Mouse (Mus musculus) urinary bladder, postnatal 25 days (tissue): ENCODE results near the gene Fry.

ENCODE experiments used
- DNase-seq: peaks from one replicate; pipeline ENCODE4 v3.0.0; 2022; ENCODE audit warnings: low spot score

The Fry gene

GRCm38 (mm10) chr5:150223546-150224239, 105.2 kb downstream of the Fry start:
- DNase-seq, result no peak

GRCm38 (mm10) chr5:150229086-150229485, 110.6 kb downstream of the Fry start:
- no peak for DNase-seq

- no peak for DNase-seq
Observed at GRCm38 (mm10) chr5:150229776-150230175, 111.3 kb downstream of the Fry start.

GRCm38 (mm10) chr5:150232159-150233150, 114.0 kb downstream of the Fry start:
- DNase-seq, result no peak

GRCm38 (mm10) chr5:150233154-150233886, 114.9 kb downstream of the Fry start:
- DNase-seq, result peak; percentile 56

- DNase-seq, result no peak
Observed at GRCm38 (mm10) chr5:150235931-150236330, 117.5 kb downstream of the Fry start.

GRCm38 (mm10) chr5:150236597-150236996, 118.2 kb downstream of the Fry start:
- DNase-seq, result no peak

GRCm38 (mm10) chr5:150241638-150242037, 123.2 kb downstream of the Fry start:
- DNase-seq, result no peak

- no peak for DNase-seq
Observed at GRCm38 (mm10) chr5:150246737-150247136, 128.3 kb downstream of the Fry start.

GRCm38 (mm10) chr5:150257764-150258163, 139.3 kb downstream of the Fry start:
- no peak for DNase-seq

GRCm38 (mm10) chr5:150259191-150260053, 141.0 kb downstream of the Fry start:
- DNase-seq, result peak; percentile 25

- no peak for DNase-seq
Observed at GRCm38 (mm10) chr5:150260054-150260386, 141.6 kb downstream of the Fry start.

- DNase-seq, result no peak
Observed at GRCm38 (mm10) chr5:150261361-150261760, 142.9 kb downstream of the Fry start.

- peak; percentile 33 for DNase-seq
Observed at GRCm38 (mm10) chr5:150262046-150262716, 143.7 kb downstream of the Fry start.

GRCm38 (mm10) chr5:150262717-150263103, 144.3 kb downstream of the Fry start:
- DNase-seq, result no peak

- no peak for DNase-seq
Observed at GRCm38 (mm10) chr5:150263162-150263561, 144.7 kb downstream of the Fry start.

- DNase-seq, result no peak
Observed at GRCm38 (mm10) chr5:150263656-150264055, 145.2 kb downstream of the Fry start.

- DNase-seq, result no peak
Observed at GRCm38 (mm10) chr5:150265005-150265404, 146.6 kb downstream of the Fry start.

- no peak for DNase-seq
Observed at GRCm38 (mm10) chr5:150265953-150266352, 147.5 kb downstream of the Fry start.

GRCm38 (mm10) chr5:150268261-150268660, 149.8 kb downstream of the Fry start:
- DNase-seq, result no peak

- no peak for DNase-seq
Observed at GRCm38 (mm10) chr5:150270468-150270867, 152.0 kb downstream of the Fry start.
